In genomic region chr5:123679546-123680263, GRCm38 (mm10) we compare ENCODE assay signal across 9 mouse cellular contexts. TPM values are rescaled to one million over a fixed set of nuclear protein-coding genes. Genes with fewer than 3 reads are reported as not detected.
A peak's percentile ranks its signal among the peaks of the same experiment; 100 is the strongest.
DNase-seq lines count a peak whose midpoint lies in the region; ATAC-seq and TF ChIP-seq lines count a peak whose summit lies in the region.
"Had no signal": no experiment of that assay in that cellular context is flagged by ENCODE, and none has a peak within 500 bp of the region (broad histone marks: within the 10 kb centered on the region; RNA-seq: fewer than 3 reads in every experiment).

No protein-coding gene starts in this region.

- 50% methylated on average over 5 of the region's 5 CpGs for WGBS in heart, embryonic 16.5 days
- 52% methylated on average over 5 of the region's 5 CpGs for WGBS in heart, embryonic 12.5 days
- 28% methylated on average over 5 of the region's 5 CpGs for WGBS in lung, embryonic 14.5 days
- 13% methylated on average over 5 of the region's 5 CpGs for WGBS in limb, embryonic 15.5 days

- DNase-seq in lung, embryonic 14.5 days = peak; percentile 85
- no peak for DNase-seq in lung, postnatal 36 days
- DNase-seq in cerebellum, adult 11 months = peak; percentile 47
- no peak for DNase-seq in adrenal gland, postnatal 10 days
- no peak for DNase-seq in natural killer cell, adult 2 months (ENCODE audit: low spot score in 2 of 2)

- H3K36me3 ChIP-seq in heart, embryonic 16.5 days (ENCODE audit: control insufficient read depth, insufficient read depth) = no peaks in the 10 kb centered on the region
- peaks cover 4% of the 10 kb centered on the region for H3K36me3 ChIP-seq in heart, embryonic 12.5 days
- no peaks in the 10 kb centered on the region for H3K36me3 ChIP-seq in lung, embryonic 14.5 days (ENCODE audit: insufficient read depth)
- H3K36me3 ChIP-seq in limb, embryonic 15.5 days = no peaks in the 10 kb centered on the region

- no peak overlapping the region for H3K4me3 ChIP-seq in heart, embryonic 16.5 days (ENCODE audit: low read length)
- no peak overlapping the region for H3K4me3 ChIP-seq in heart, embryonic 12.5 days
- no peak overlapping the region for H3K4me3 ChIP-seq in lung, embryonic 14.5 days (ENCODE audit: low read depth, low read length)
- H3K4me3 ChIP-seq in limb, embryonic 15.5 days = no peak overlapping the region
- H3K4me3 ChIP-seq: limb, embryonic 13.5 days had no signal

- no peak overlapping the region for H3K4me2 ChIP-seq in heart, embryonic 16.5 days (ENCODE audit: low read depth, low read length)
- H3K4me2 ChIP-seq in heart, embryonic 12.5 days = no peak overlapping the region
- H3K4me2 ChIP-seq in lung, embryonic 14.5 days = no peak overlapping the region
- H3K4me2 ChIP-seq in limb, embryonic 15.5 days = no peak overlapping the region
- H3K4me2 ChIP-seq: limb, embryonic 13.5 days had no signal

- no peak for ATAC-seq in heart, embryonic 16.5 days (replicated peaks; ENCODE audit: extremely low read depth, insufficient read depth, low FRiP score)
- ATAC-seq in heart, embryonic 12.5 days (ENCODE audit: insufficient number of reproducible peaks, low FRiP score) = no peak
- no peak for ATAC-seq in lung, embryonic 14.5 days (ENCODE audit: insufficient read depth)
- no peak for ATAC-seq in limb, embryonic 15.5 days (ENCODE audit: insufficient number of reproducible peaks, low FRiP score, low TSS enrichment, low read depth)

- peaks cover 36% of the 10 kb centered on the region for H3K4me1 ChIP-seq in heart, embryonic 16.5 days (ENCODE audit: control insufficient read depth, insufficient read depth, low read length)
- peaks cover 30% of the 10 kb centered on the region for H3K4me1 ChIP-seq in heart, embryonic 12.5 days (replicated peaks)
- H3K4me1 ChIP-seq in lung, embryonic 14.5 days (ENCODE audit: insufficient read depth) = peaks cover 18% of the 10 kb centered on the region; the same call in 1 of the 2 replicates
- H3K4me1 ChIP-seq in limb, embryonic 15.5 days = peaks cover 26% of the 10 kb centered on the region

- no peak overlapping the region for H3K9ac ChIP-seq in heart, embryonic 16.5 days (ENCODE audit: low read length)
- H3K9ac ChIP-seq in heart, embryonic 12.5 days = no peak overlapping the region
- no peak overlapping the region for H3K9ac ChIP-seq in lung, embryonic 14.5 days
- no peak overlapping the region for H3K9ac ChIP-seq in limb, embryonic 15.5 days
- H3K9ac ChIP-seq: limb, embryonic 13.5 days had no signal

- no peaks in the 10 kb centered on the region for H3K9me3 ChIP-seq in heart, embryonic 16.5 days (replicated peaks; ENCODE audit: control insufficient read depth, low read length)
- H3K9me3 ChIP-seq in heart, embryonic 12.5 days (replicated peaks) = no peaks in the 10 kb centered on the region; the same call in 1 of the 2 replicates
- H3K9me3 ChIP-seq in lung, embryonic 14.5 days (ENCODE audit: low read depth, low read length) = no peaks in the 10 kb centered on the region
- H3K9me3 ChIP-seq in limb, embryonic 15.5 days = no peaks in the 10 kb centered on the region
- H3K9me3 ChIP-seq: limb, embryonic 13.5 days had no signal

- no peaks in the 10 kb centered on the region for H3K27me3 ChIP-seq in heart, embryonic 16.5 days (ENCODE audit: control insufficient read depth, insufficient read depth, low read length)
- no peaks in the 10 kb centered on the region for H3K27me3 ChIP-seq in heart, embryonic 12.5 days (replicated peaks)
- H3K27me3 ChIP-seq in lung, embryonic 14.5 days (ENCODE audit: insufficient read depth, low read length) = no peaks in the 10 kb centered on the region
- H3K27me3 ChIP-seq in limb, embryonic 15.5 days = no peaks in the 10 kb centered on the region
- H3K27me3 ChIP-seq: limb, embryonic 13.5 days had no signal

- H3K27ac ChIP-seq in heart, embryonic 16.5 days (ENCODE audit: low read length) = peak overlapping the region; percentile 57
- H3K27ac ChIP-seq in heart, embryonic 12.5 days (ENCODE audit: poor library complexity, severe bottlenecking) = no peak overlapping the region
- H3K27ac ChIP-seq in lung, embryonic 14.5 days (ENCODE audit: low read depth) = peak overlapping the region; percentile 70
- H3K27ac ChIP-seq in limb, embryonic 15.5 days = peak overlapping the region; percentile 78
- H3K27ac ChIP-seq: limb, embryonic 13.5 days had no signal

- no peak for TF ChIP-seq CTCF in lung, embryonic 14.5 days (IDR thresholded peaks at IDR 0.05; ENCODE audit: low read depth)

RNA-seq across cellular contexts. Expression of gene Clip1, which starts 4.7 kb away (rescaled TPM):
- polyA plus RNA-seq in heart, embryonic 16.5 days (2015; fragmentation: Nextera tagmentation; extraction: Ambion mirVana) = 53.1 and 54.0 TPM in 2 replicates
- 62.3 and 65.2 TPM in 2 replicates for polyA plus RNA-seq in heart, embryonic 12.5 days (2016; fragmentation: Nextera tagmentation; extraction: Ambion mirVana)
- 33.8 and 33.9 TPM in 2 replicates for polyA plus RNA-seq in lung, embryonic 14.5 days (2014; fragmentation: Nextera tagmentation; extraction: Ambion mirVana)
- polyA plus RNA-seq in limb, embryonic 15.5 days (2015; fragmentation: Nextera tagmentation; extraction: Ambion mirVana) = 45.4 and 46.6 TPM in 2 replicates
- 10 to 100 TPM; 45.8 to 60.2 TPM for total RNA-seq in adrenal gland, postnatal 10 days (2021)

RNA-seq across cellular contexts. Expression of gene Zcchc8, which starts 41.2 kb away (rescaled TPM):
- 53.5 and 58.5 TPM in 2 replicates for polyA plus RNA-seq in heart, embryonic 16.5 days (2015; fragmentation: Nextera tagmentation; extraction: Ambion mirVana)
- polyA plus RNA-seq in heart, embryonic 12.5 days (2016; fragmentation: Nextera tagmentation; extraction: Ambion mirVana) = 69.6 and 77.5 TPM in 2 replicates
- polyA plus RNA-seq in lung, embryonic 14.5 days (2014; fragmentation: Nextera tagmentation; extraction: Ambion mirVana) = 92.0 and 95.1 TPM in 2 replicates
- polyA plus RNA-seq in limb, embryonic 15.5 days (2015; fragmentation: Nextera tagmentation; extraction: Ambion mirVana) = 62.3 and 62.7 TPM in 2 replicates
- total RNA-seq in adrenal gland, postnatal 10 days (2021) = 10 to 100 TPM; 39.7 to 54.2 TPM

Comparison
In these comparisons a context has a peak if more than half of its experiments do, and no peak if none do; other contexts are left out.
1. DNase-seq: peak in lung, embryonic 14.5 days (single experiment) and cerebellum, adult 11 months (single experiment); none in lung, postnatal 36 days (single experiment), adrenal gland, postnatal 10 days (single experiment) and natural killer cell, adult 2 months (0 of 2).